Mouse (Mus musculus): ENCODE measurements around the gene Nr1d2.
"Not testable (repeated sequence)": the region's sequence is repeated elsewhere in the genome, so short reads cannot be mapped to it uniquely, and the experiment has no call there.

The Nr1d2 gene

DNA sequence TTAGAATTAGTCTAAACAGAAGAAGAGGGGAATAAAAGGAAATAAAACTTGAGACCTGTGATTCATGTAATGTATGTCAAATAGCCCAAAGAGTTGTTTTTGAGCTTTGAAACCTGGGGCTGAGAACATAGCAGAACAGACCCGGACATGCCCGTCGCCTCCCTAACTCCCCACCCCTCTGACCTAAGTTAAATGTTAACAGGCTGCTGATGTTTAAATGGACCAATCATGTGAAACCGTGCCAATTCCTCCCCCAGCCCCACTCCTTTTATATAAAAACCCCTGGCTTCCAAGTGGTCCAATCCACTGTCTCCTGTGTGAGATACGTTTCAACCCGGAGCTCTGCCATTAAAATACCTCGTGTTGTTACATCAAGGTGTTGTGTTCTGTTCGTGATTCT, 7.1 kb downstream of the Nr1d2 start:
- DNase-seq (ENCODE audit: low spot score): not testable (repeated sequence)

DNA sequence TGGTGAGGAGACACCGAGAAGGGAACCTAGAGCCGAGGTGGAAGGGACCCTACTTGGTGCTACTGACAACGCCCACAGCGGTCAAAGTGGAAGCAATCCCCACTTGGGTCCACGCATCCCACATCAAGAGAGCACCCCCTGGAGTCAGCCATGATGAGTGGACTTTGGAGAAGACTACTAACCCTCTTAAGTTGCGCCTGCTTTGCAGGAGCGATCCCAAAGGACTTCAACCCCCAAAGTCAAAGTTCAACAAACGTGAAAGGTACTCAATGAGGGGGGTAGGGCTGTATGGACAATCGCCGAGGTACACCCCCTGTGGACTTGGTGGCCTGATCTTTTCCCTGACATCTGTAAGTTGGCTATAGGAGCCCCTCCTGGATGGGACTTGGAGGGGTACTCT, 9.2 kb downstream of the Nr1d2 start:
- DNase-seq (ENCODE audit: low spot score): not testable (repeated sequence)

GRCm38 (mm10) chr14:18226181-18226580, 12.7 kb downstream of the Nr1d2 start:
- not testable (repeated sequence) for DNase-seq (ENCODE audit: low spot score)

- not testable (repeated sequence) for DNase-seq (ENCODE audit: low spot score)
These were observed 13.5 kb downstream of the Nr1d2 start for GRCm38 (mm10) chr14:18225431-18225830.

DNA sequence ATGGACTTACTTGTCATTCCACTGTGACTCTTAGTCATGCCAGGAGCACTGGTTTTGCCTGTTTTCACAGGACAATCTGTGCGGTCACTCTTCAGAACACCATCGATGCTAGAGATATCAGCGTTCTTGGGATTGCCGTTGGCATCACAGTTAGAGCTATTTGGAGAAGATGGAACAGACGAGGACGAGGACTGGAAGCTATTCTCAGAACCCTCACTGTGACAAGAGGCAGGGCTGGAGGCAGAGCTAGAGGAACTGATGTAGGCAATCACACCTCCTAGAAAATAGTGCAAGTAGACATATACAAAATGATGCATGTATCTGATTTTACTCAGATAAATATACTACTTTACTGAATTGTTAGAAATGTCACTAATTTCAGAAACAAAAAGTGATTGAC, 16.9 kb downstream of the Nr1d2 start:
- DNase-seq (ENCODE audit: low spot score): no peak

- DNase-seq (ENCODE audit: low spot score): no peak
These were observed 21.8 kb downstream of the Nr1d2 start for GRCm38 (mm10) chr14:18217158-18217557.

DNA sequence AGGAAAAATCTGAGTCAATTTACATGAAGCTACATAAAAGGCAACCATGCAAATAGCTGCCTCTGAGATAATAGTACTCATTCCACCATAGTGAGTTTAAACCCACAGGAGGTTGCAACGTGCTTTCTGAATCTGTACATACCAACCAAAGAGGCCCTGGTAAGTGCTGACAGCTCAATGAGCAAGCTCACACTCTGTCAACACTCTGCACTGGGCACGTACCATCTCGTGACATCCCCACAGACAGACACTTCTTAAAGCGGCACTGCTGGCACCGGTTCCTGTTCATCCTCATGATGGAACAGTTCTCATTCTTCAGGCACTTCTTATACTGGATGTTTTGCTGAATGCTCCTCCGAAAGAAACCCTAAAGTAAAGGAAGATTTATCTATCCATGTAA, 22.5 kb downstream of the Nr1d2 start:
- no peak for DNase-seq (ENCODE audit: low spot score)

DNA sequence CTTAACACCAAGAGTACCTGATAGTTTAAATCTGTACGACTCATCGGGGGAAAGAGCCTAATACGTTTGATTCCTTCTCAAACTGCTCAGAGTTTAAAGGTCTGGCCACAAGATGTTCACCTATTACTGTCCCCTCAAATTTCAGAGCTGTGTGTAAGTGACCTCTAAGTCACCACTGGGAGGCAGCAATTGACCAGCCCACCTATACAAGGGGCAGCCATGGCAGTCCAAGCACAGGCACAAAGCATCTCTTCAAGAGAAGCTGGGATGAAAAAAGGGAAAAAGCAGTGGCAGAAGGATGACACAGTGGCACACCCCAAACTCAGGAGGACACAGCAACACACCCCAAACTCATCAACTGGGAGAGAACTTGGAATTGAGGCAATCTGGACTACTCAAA, 28.1 kb downstream of the Nr1d2 start:
- DNase-seq (ENCODE audit: low spot score): no peak

GRCm38 (mm10) chr14:18204315-18204714, 34.6 kb downstream of the Nr1d2 start:
- DNase-seq (ENCODE audit: low spot score): not testable (repeated sequence)

- DNase-seq (ENCODE audit: low spot score): no peak
These were observed 37.5 kb downstream of the Nr1d2 start for GRCm38 (mm10) chr14:18201413-18201812.

- peak; percentile 45 for DNase-seq (ENCODE audit: low spot score)
These were observed 52.0 kb downstream of the Nr1d2 start for GRCm38 (mm10) chr14:18186883-18187417.

- not testable (repeated sequence) for DNase-seq (ENCODE audit: low spot score)
These were observed 61.4 kb downstream of the Nr1d2 start for GRCm38 (mm10) chr14:18177531-18177930.

DNA sequence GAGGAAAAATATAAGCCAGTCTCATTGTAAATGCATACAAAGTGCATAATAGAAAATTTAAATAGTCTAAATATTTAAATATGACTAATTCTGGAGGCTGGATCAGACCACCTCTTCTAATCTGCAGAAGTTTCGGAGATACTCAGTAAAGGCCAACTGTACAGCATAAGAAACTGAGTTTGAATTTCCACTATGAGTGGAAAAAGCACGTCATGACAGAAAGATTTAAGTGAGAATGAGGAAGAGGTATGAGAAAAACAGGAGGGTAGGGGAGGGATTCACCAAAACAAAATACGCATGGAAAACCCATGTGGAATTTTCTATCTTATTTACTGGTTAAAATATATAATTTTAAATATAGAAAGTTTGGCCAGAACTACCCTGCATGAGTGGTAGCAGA, 71.3 kb downstream of the Nr1d2 start:
- DNase-seq (ENCODE audit: low spot score): no peak

DNA sequence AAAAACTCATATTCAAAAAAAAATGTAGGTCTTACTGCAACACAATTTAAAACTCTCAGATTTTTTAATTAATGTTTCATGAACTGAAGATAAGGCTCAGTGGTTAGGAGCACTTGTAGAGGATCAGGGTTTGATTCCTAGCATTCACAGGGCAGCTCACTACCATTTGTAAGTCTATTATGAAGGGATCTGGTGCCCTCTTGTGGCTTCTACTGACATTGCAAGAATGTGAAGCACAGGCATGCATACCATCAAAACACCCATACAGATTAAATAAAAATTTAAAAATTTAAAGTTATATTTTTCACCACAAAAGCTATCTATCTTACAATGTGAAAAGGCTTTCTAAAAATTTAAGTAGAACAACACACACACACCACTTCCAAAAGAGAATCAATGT, 71.9 kb downstream of the Nr1d2 start:
- DNase-seq (ENCODE audit: low spot score): peak; percentile 38
